Comparison of ENCODE assay signal across 8 mouse cellular contexts in genomic region chr7:44548497-44549087, GRCm38 (mm10). TPM values are rescaled to one million over a fixed set of nuclear protein-coding genes. Genes with fewer than 3 reads are reported as not detected.
DNase-seq lines count a peak whose midpoint lies in the region; ATAC-seq and TF ChIP-seq lines count a peak whose summit lies in the region.

Gene Pold1, minus strand, starts transcription at chr7:44548849.

- peak within 1 kb of the TSS; percentile 93 for H3K4me2 ChIP-seq in hindbrain, embryonic 13.5 days

- under 1% methylated on average over 43 of the region's 43 CpGs for WGBS in hindbrain, embryonic 13.5 days

- H3K4me3 ChIP-seq in hindbrain, embryonic 13.5 days = peak within 1 kb of the TSS; percentile 58

- no peaks in the 10 kb centered on the region for H3K27me3 ChIP-seq in Patski
- H3K27me3 ChIP-seq in hindbrain, embryonic 13.5 days = no peaks in the 10 kb centered on the region

- H3K27ac ChIP-seq in hindbrain, embryonic 13.5 days = peak within 1 kb of the TSS; percentile 74

- ATAC-seq in Patski = peak; percentile 86
- peak; percentile 89 for ATAC-seq in hindbrain, embryonic 13.5 days (ENCODE audit: low FRiP score)

- POLR2A ChIA-PET in Patski (lab: Charles Lee) = interaction anchor here (0.8 to 1.1 kb wide), 4 partner anchors 11 to 61 kb away, joined by 3 to 4 read pairs (median 4); no protein-coding TSS in a partner anchor

- in situ Hi-C loops in Patski (cut with MboI; ENCODE audit: low pct_unique_long_range_greater_than_20kb) = no loop called here

- H3K36me3 ChIP-seq in hindbrain, embryonic 13.5 days = peaks cover 31% of the 10 kb centered on the region

- DNase-seq in Patski (ENCODE audit: low read depth, low spot score) = peak; percentile 90
- DNase-seq in cerebellum, postnatal 14 days = peak; percentile 99
- DNase-seq in frontal cortex, postnatal 14 days (ENCODE audit: low spot score in 2 of 2) = peak; percentile 99 to 100
- DNase-seq in layer of hippocampus, postnatal 25 days (ENCODE audit: extremely low spot score in 1 of 2, low spot score in 1 of 2) = peak; percentile 95 to 97
- DNase-seq in lung, postnatal 25 days (ENCODE audit: low spot score) = peak; percentile 100
- DNase-seq in retina, embryonic 14.5 days (ENCODE audit: low spot score) = peak; percentile 100
- peak; percentile 100 for DNase-seq in thymus, postnatal 4 days

- CTCF ChIA-PET in Patski (lab: Charles Lee) = interaction anchor here (0.7 to 3.5 kb wide), 11 partner anchors 12 to 52 kb away, joined by 3 to 27 read pairs (median 5); partner anchors contain the start of genes Emc10, Fam71e1 and Spib

- H3K9ac ChIP-seq in hindbrain, embryonic 13.5 days = peak within 1 kb of the TSS; percentile 73

- peaks cover 27% of the 10 kb centered on the region for H3K4me1 ChIP-seq in hindbrain, embryonic 13.5 days (replicated peaks)

- TF ChIP-seq CTCF in Patski (IDR thresholded peaks at IDR 0.05) = no peak

- H3K9me3 ChIP-seq in hindbrain, embryonic 13.5 days = no peaks in the 10 kb centered on the region

RNA-seq across cellular contexts. Expression of gene Pold1, which starts in this region (rescaled TPM):
- polyA plus RNA-seq in Patski (2021) = 30.9 TPM
- 24.4 and 28.8 TPM in 2 replicates for polyA plus RNA-seq in hindbrain, embryonic 13.5 days (2015; fragmentation: Nextera tagmentation; extraction: Ambion mirVana)
- total RNA-seq in layer of hippocampus, postnatal 25 days (2021) = 1 to 10 TPM; 7.3 to 8.9 TPM

Comparison
In these comparisons a context has a peak if more than half of its experiments do, and no peak if none do; other contexts are left out.
1. Peak in every context shown above with its lines: DNase-seq, ATAC-seq, H3K4me3 ChIP-seq and H3K27ac ChIP-seq.